Mouse (Mus musculus): ENCODE data around the gene Gtsf1l.

Gtsf1l gene

GRCm38 (mm10) chr2:163087728-163088127 lies at the start of gene Gtsf1l:
Gene Gtsf1l, minus strand, starts transcription at chr2:163087855.
- DNase-seq (ENCODE audit: low read depth, low spot score), result no peak

GRCm38 (mm10) chr2:163136996-163137395 lies 49.3 kb upstream of the Gtsf1l start:
- DNase-seq (ENCODE audit: low read depth, low spot score), result no peak

- DNase-seq (ENCODE audit: low read depth, low spot score), result no peak
Measured at GRCm38 (mm10) chr2:163135931-163136330, 48.3 kb upstream of the Gtsf1l start.

- no peak for DNase-seq (ENCODE audit: low read depth, low spot score)
Measured at GRCm38 (mm10) chr2:163132314-163132713, 44.7 kb upstream of the Gtsf1l start.

- DNase-seq (ENCODE audit: low read depth, low spot score), result no peak
Measured at GRCm38 (mm10) chr2:163130837-163131236, 43.2 kb upstream of the Gtsf1l start.

GRCm38 (mm10) chr2:163123496-163123895 lies 35.8 kb upstream of the Gtsf1l start:
- no peak for DNase-seq (ENCODE audit: low read depth, low spot score)

GRCm38 (mm10) chr2:163122319-163122718 lies 34.7 kb upstream of the Gtsf1l start:
- no peak for DNase-seq (ENCODE audit: low read depth, low spot score)

GRCm38 (mm10) chr2:163121353-163121660 lies 33.7 kb upstream of the Gtsf1l start:
- DNase-seq (ENCODE audit: low read depth, low spot score), result no peak

- DNase-seq (ENCODE audit: low read depth, low spot score), result no peak
Measured at GRCm38 (mm10) chr2:163120626-163121352, 33.1 kb upstream of the Gtsf1l start.

- DNase-seq (ENCODE audit: low read depth, low spot score), result no peak
Measured at GRCm38 (mm10) chr2:163111413-163112201, 24.0 kb upstream of the Gtsf1l start.

- no peak for DNase-seq (ENCODE audit: low read depth, low spot score)
Measured at GRCm38 (mm10) chr2:163110706-163111105, 23.1 kb upstream of the Gtsf1l start.

GRCm38 (mm10) chr2:163108385-163108784 lies 20.7 kb upstream of the Gtsf1l start:
- no peak for DNase-seq (ENCODE audit: low read depth, low spot score)

- DNase-seq (ENCODE audit: low read depth, low spot score), result no peak
Measured at GRCm38 (mm10) chr2:163104086-163104770, 16.6 kb upstream of the Gtsf1l start.

GRCm38 (mm10) chr2:163102900-163103653 lies 15.4 kb upstream of the Gtsf1l start:
- DNase-seq (ENCODE audit: low read depth, low spot score), result no peak

- no peak for DNase-seq (ENCODE audit: low read depth, low spot score)
Measured at GRCm38 (mm10) chr2:163102216-163102615, 14.6 kb upstream of the Gtsf1l start.

GRCm38 (mm10) chr2:163101646-163102203 lies 14.1 kb upstream of the Gtsf1l start:
- peak; percentile 6 for DNase-seq (ENCODE audit: low read depth, low spot score)

- no peak for DNase-seq (ENCODE audit: low read depth, low spot score)
Measured at GRCm38 (mm10) chr2:163100551-163100950, 12.9 kb upstream of the Gtsf1l start.

GRCm38 (mm10) chr2:163099919-163100318 lies 12.3 kb upstream of the Gtsf1l start:
- no peak for DNase-seq (ENCODE audit: low read depth, low spot score)

- no peak for DNase-seq (ENCODE audit: low read depth, low spot score)
Measured at GRCm38 (mm10) chr2:163095784-163096183, 8.1 kb upstream of the Gtsf1l start.

- DNase-seq (ENCODE audit: low read depth, low spot score), result no peak
Measured at GRCm38 (mm10) chr2:163094909-163095308, 7.3 kb upstream of the Gtsf1l start.

- DNase-seq (ENCODE audit: low read depth, low spot score), result no peak
Measured at GRCm38 (mm10) chr2:163089475-163090123, 1.9 kb upstream of the Gtsf1l start.

All from c-Kit-negative CD71-positive TER-119-positive erythroid progenitor cells, embryonic 14.5 days (primary cell).